Mouse (Mus musculus) neural tube, embryonic 14.5 days (tissue): ENCODE data around the gene Aunip. TPM values are rescaled to one million over a fixed set of nuclear protein-coding genes. Genes with fewer than 3 reads are reported as not detected.

ENCODE experiments used
- ATAC-seq: fragments of 200-750 bp; cut with Nextera tagmentation; 2 replicates; pipeline ENCODE4 v1.8.0; 2017; ENCODE audit warnings: low read depth, mild to moderate bottlenecking, moderate TSS enrichment, moderate library complexity
- H3K27ac ChIP-seq: fragments of 300-500 bp; sonication (generic); 2 replicates; pipeline ENCODE4 v1.5.1; 2014; ENCODE audit warnings: low read depth, mild to moderate bottlenecking, control low read depth, low read length, moderate library complexity, mixed read lengths
- H3K27me3 ChIP-seq: fragments of 300-500 bp; sonication (generic); 2 replicates; pipeline ENCODE4 v1.6.1; 2014; ENCODE audit warnings: low read length; ENCODE audit not compliant: control insufficient read depth, insufficient read depth
- H3K36me3 ChIP-seq: fragments of 300-500 bp; sonication (generic); 2 replicates; pipeline ENCODE4 v1.6.1; 2014; ENCODE audit warnings: low read length, mixed read lengths; ENCODE audit not compliant: control insufficient read depth, insufficient read depth
- H3K4me1 ChIP-seq: fragments of 300-500 bp; sonication (generic); 2 replicates; pipeline ENCODE4 v1.6.1; 2014; ENCODE audit warnings: low read length; ENCODE audit not compliant: control insufficient read depth, insufficient read depth
- H3K4me2 ChIP-seq: fragments of 300-500 bp; sonication (generic); 2 replicates; pipeline ENCODE4 v1.6.1; 2014; ENCODE audit warnings: mild to moderate bottlenecking, low read depth, low read length, control low read depth
- H3K4me3 ChIP-seq: fragments of 300-500 bp; sonication (generic); 2 replicates; pipeline ENCODE4 v1.5.1; 2014; ENCODE audit warnings: low read depth, low read length, control low read depth, mixed read lengths
- H3K9ac ChIP-seq: fragments of 300-500 bp; sonication (generic); replicated peaks from 2 replicates; pipeline ENCODE4 v1.6.1; 2014; ENCODE audit warnings: low read depth, mild to moderate bottlenecking, control low read depth, low read length, mixed read lengths
- H3K9me3 ChIP-seq: fragments of 300-500 bp; sonication (generic); 2 replicates; pipeline ENCODE4 v1.6.1; 2016; ENCODE audit warnings: low read length; ENCODE audit not compliant: control insufficient read depth
- WGBS: fragments of 180-500 bp; shearing (Covaris S2); extraction: QIAGEN DNeasy Blood & Tissue Kit; methylation state at CpG from one replicate; pipeline ENCODE4 v1.1.7; 2014; 5-methylcytosine and 5-hydroxymethylcytosine counted together
- polyA plus RNA-seq: library from polyadenylated mRNA; unstranded; fragments of >200 nt; fragmentation: Nextera tagmentation; extraction: Ambion mirVana; gene quantifications from 2 replicates; pipeline ENCODE4 v1.2.1, GENCODE M21; 2014

Aunip gene
- polyA plus RNA-seq, 1 experiment from 2014 or later = 0.43 TPM

DNA sequence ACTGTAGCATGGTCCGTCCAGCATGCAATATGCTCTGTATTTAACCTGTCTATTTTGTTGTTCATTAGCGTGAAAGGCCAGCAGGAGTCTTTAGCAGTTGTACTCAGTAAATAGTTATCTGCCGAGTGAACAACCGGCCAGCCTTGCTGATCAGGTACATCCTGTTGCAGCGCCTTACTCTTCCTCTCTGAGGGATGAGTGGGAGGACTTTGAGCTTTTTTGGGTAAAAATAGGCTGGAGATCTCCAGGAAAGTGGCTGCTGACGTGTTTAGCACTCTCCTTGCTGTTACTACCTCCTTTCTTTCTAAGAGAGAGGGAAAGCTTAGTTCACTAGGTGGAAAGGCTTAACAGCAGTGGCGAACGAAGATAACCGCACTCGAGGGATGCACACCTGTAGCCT, 6.9 kb downstream of the Aunip start:
- Histone ChIP-seq H3K27ac (no peak overlapping the region), H3K4me1 (no peaks in the 10 kb centered on the region), H3K9ac (no peak overlapping the region), H3K9me3 (no peaks in the 10 kb centered on the region), H3K4me2 (no peak overlapping the region), H3K27me3 (no peaks in the 10 kb centered on the region), H3K4me3 (no peak overlapping the region), H3K36me3 (no peaks in the 10 kb centered on the region)
- no peak for ATAC-seq
- WGBS = 91% methylated on average over 10 of the region's 10 CpGs

DNA sequence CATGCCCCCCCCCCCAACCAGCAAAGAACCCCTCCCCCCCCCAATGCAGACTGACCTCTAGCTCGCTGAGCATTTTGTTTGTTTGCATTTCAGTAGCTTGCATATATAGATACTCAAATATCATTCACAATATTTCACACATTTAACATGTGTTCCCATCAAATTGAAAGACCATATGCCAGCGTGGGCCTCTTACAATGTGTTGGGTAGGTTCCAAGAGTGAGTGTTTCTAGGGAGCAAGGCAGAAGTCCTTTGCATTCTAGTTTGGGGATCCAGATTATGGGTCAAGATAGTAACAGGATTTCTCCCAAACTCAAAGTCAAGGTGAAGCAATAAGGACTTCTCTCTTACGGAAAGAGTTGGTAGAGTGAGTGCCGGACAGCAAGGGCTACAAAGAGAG, 7.7 kb downstream of the Aunip start:
- Histone ChIP-seq H3K4me2 (no peak overlapping the region), H3K27me3 (no peaks in the 10 kb centered on the region), H3K4me3 (no peak overlapping the region), H3K27ac (no peak overlapping the region), H3K9me3 (no peaks in the 10 kb centered on the region), H3K36me3 (no peaks in the 10 kb centered on the region), H3K9ac (no peak overlapping the region), H3K4me1 (no peaks in the 10 kb centered on the region)
- 94% methylated on average over 4 of the region's 4 CpGs for WGBS
- ATAC-seq = no peak

DNA sequence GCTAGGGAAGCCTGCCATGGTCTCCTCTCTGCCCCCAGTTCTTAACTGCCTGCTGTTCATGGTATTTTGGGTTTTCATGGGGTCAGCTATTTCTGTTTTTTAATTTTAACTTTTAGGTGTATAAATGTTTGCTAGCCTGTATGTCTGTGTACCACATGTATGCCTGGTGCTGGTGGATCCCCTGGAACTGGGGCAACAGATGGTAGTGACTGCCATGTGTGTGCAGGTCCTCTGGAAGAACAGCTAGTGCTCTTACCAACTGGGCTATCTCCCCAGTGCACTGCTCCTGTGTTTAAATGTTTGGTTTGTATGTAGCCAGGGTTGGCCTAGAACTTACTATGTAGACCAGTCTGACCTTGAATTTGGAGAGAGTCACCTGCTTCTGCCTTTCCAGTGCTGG, 8.5 kb downstream of the Aunip start:
- H3K4me3 ChIP-seq = no peak overlapping the region
- H3K36me3 ChIP-seq = no peaks in the 10 kb centered on the region
- H3K27ac ChIP-seq = no peak overlapping the region
- H3K4me2 ChIP-seq = no peak overlapping the region
- H3K27me3 ChIP-seq = no peaks in the 10 kb centered on the region
- no peaks in the 10 kb centered on the region for H3K9me3 ChIP-seq
- no peak overlapping the region for H3K9ac ChIP-seq
- no peak for ATAC-seq
- H3K4me1 ChIP-seq = no peaks in the 10 kb centered on the region

DNA sequence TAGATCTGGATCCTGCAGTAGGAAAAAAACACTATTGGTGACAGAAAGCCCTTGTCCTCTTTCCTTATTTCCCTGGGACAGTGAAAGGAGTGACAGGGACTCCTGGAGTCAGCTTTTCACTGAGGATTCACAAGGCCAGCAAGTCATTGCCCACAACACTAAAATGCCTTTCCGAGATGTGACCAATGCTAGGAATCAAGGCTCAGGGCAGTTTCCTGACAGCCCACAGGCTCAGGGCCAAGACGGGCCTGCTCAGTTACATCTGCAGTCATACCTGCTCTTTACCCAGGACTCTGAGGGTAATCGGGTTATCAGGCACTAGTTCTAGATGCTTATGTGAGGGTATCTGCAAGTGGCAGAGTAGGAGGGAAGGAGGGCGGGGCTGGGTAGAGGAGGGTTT, 12.6 kb downstream of the Aunip start:
- peaks cover 12% of the 10 kb centered on the region; the same call in 1 of the 2 replicates for H3K36me3 ChIP-seq
- H3K4me2 ChIP-seq = no peak overlapping the region
- no peak overlapping the region for H3K4me3 ChIP-seq
- WGBS = 87% methylated on average over 4 of the region's 4 CpGs
- no peaks in the 10 kb centered on the region for H3K27me3 ChIP-seq
- no peaks in the 10 kb centered on the region for H3K9me3 ChIP-seq
- H3K27ac ChIP-seq = no peak overlapping the region
- no peak overlapping the region for H3K9ac ChIP-seq
- no peak for ATAC-seq
- H3K4me1 ChIP-seq = no peaks in the 10 kb centered on the region

DNA sequence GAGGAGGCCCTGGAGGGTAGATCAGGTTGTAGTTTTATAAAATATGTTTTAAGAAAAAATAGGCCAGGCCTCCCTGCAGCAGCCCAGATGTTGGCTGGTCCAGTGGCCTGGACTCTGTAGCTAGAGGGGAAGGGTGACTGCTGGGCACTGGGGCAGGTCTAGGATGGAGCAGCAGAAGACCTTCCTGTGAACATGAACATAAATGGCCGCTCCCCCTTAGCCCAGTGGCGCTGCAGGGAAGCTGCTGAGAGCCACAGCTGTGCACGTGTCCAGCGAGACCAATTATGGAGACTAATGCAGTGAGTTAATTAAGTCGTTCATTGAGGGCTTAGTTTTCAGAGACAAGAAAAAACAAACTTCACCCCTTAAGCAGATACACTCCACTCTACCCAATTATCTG, 15.0 kb downstream of the Aunip start:
- ATAC-seq = no peak
- Histone ChIP-seq H3K4me2 (no peak overlapping the region), H3K4me1 (no peaks in the 10 kb centered on the region), H3K27me3 (no peaks in the 10 kb centered on the region), H3K27ac (no peak overlapping the region), H3K36me3 (peaks cover 35% of the 10 kb centered on the region), H3K9me3 (no peaks in the 10 kb centered on the region), H3K9ac (no peak overlapping the region), H3K4me3 (no peak overlapping the region)
- WGBS = 55% methylated on average over 5 of the region's 5 CpGs

DNA sequence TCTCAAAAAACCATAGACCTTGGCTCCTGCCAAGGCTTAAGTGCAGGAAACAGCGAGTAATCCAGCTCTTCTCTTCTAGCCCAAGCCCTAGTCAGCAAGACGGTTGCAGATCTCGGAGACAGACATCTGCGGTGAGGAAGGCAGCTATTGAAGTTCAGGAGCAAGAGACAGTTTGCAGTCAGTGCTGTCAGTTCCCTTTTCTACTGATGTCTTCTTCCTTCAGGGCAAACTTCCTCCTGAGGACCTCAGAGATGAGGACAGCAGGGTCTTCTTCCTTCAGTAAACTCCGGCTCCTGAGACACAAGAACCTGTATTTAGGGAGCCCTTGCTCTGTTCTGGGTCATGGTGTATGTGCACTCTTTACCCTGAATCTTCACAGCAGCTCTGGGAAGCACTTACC, 15.4 kb downstream of the Aunip start:
- no peaks in the 10 kb centered on the region for H3K27me3 ChIP-seq
- WGBS = 83% methylated on average over 5 of the region's 5 CpGs
- peaks cover 37% of the 10 kb centered on the region for H3K36me3 ChIP-seq
- H3K4me3 ChIP-seq = no peak overlapping the region
- H3K4me2 ChIP-seq = no peak overlapping the region
- H3K27ac ChIP-seq = no peak overlapping the region
- H3K4me1 ChIP-seq = no peaks in the 10 kb centered on the region
- no peak overlapping the region for H3K9ac ChIP-seq
- no peaks in the 10 kb centered on the region for H3K9me3 ChIP-seq
- no peak for ATAC-seq

DNA sequence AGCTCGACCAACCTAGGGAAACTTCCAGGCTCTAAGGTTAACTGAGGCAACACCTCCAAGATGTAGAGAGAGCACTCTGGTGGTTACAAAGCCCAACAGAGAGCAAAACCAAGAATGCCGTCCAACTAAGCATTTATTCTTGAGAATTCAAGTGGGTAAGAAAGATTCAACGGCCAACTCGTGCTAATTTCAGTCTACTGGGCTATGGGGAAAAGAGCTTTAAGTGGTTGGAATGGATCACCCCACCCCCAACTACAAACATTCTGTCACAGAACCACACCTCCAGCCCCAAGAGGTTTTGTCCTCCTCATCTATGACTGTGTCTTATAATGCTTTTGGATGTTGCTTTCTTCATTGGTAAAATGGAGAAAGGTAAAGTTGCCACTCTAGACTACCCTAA, 22.1 kb downstream of the Aunip start:
- Histone ChIP-seq H3K4me3 (no peak overlapping the region), H3K9ac (no peak overlapping the region), H3K27me3 (no peaks in the 10 kb centered on the region), H3K36me3 (peaks cover 30% of the 10 kb centered on the region), H3K9me3 (no peaks in the 10 kb centered on the region), H3K4me2 (no peak overlapping the region), H3K4me1 (peaks cover 16% of the 10 kb centered on the region), H3K27ac (no peak overlapping the region)
- ATAC-seq = no peak
- WGBS = 86% methylated on average over 4 of the region's 4 CpGs

DNA sequence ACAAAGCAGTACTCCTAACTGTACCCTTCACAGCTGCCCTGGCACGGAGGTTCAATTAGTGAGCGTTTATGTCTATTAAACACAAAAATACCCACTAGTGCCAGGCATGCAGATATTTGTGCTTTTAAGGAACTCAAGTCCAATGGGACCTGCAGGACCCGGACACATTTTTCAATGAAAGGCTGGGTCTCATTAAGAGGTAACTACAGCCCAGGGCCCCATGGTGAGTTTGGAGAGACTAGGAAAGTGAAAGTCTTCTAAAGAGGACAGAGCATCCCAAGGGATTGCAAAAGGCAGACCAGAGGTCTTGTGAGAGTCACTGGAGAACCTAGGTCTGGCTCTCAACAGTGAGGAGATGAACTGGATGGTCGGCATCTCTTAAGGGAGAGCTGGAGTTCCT, 22.6 kb downstream of the Aunip start:
- no peaks in the 10 kb centered on the region for H3K9me3 ChIP-seq
- H3K4me3 ChIP-seq = no peak overlapping the region
- H3K4me1 ChIP-seq = peaks cover 16% of the 10 kb centered on the region
- peak overlapping the region; percentile 83 for H3K4me2 ChIP-seq
- H3K27me3 ChIP-seq = no peaks in the 10 kb centered on the region
- no peak overlapping the region for H3K9ac ChIP-seq
- ATAC-seq = no peak
- WGBS = 86% methylated on average over 4 of the region's 4 CpGs
- H3K27ac ChIP-seq = no peak overlapping the region
- H3K36me3 ChIP-seq = peaks cover 28% of the 10 kb centered on the region

DNA sequence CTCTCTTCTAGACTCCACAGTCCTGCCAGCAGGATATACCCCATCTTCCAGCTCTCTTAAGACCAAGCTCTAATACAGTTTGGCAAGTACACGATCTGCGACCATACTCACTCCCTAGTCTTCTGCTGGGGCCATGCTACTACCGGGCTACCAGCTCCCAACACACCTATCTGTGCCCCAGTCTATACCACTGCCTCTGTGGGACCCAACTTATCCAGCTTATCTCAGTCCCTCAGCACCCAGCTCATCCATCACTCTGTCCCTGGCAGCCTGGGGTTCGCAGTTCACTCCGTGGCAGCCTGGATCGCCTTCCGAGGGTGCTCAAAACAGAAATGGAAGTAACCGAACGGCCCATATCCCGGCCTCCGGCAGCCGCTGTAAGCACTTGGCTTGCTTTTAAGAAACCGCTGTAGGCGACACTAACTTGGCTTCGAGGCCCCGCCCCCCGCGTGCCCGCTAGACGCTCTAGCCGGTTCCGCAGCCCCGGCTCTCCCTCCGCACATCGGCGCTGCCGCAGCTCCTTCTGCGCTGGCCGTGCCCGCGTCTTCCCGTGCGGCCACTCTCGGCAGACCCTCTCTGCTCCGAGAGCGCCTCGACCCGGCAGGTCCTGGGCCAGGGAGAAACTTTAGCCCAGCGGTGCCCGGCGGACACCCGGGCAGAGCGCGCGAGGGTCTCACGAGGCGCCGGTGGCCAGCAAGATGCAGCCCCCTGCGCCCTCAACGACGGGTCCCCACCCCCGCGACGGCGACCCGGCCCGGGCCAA, 23.5 kb downstream of the Aunip start:
- Histone ChIP-seq H3K4me1 (peaks cover 16% of the 10 kb centered on the region), H3K9me3 (no peaks in the 10 kb centered on the region), H3K4me2 (peak overlapping the region; percentile 83), H3K4me3 (peak overlapping the region; percentile 98), H3K27me3 (no peaks in the 10 kb centered on the region), H3K36me3 (peaks cover 26% of the 10 kb centered on the region), H3K27ac (peak overlapping the region; percentile 76), H3K9ac (peak overlapping the region; percentile 78)
- WGBS = under 1% methylated on average over 49 of the region's 57 CpGs
- peak; percentile 13 for ATAC-seq
